Mouse (Mus musculus) intestine, postnatal 0 days (tissue): ENCODE measurements at regions not wholly inside any gene's neighbourhood (a gene's known extent, or its start where the extent isn't known, plus 50 kb on each side); places are given as distances from the start of the nearest gene placed in this dataset.

Experiments
- ATAC-seq: fragments of 200-750 bp; cut with Nextera tagmentation; 2 replicates; pipeline ENCODE4 v1.8.0; 2017; ENCODE audit warnings: mild to moderate bottlenecking, moderate TSS enrichment, moderate library complexity
- H3K27ac ChIP-seq: fragments of 300-500 bp; sonication (generic); 2 replicates; pipeline ENCODE4 v1.5.1; 2014; ENCODE audit warnings: mild to moderate bottlenecking, low read depth, low read length, moderate library complexity
- H3K27me3 ChIP-seq: fragments of 300-500 bp; sonication (generic); replicated peaks from 2 replicates; pipeline ENCODE4 v1.6.1; 2014; ENCODE audit warnings: low read length, mixed read lengths; ENCODE audit not compliant: control insufficient read depth, insufficient read depth
- H3K36me3 ChIP-seq: fragments of 300-500 bp; sonication (generic); 2 replicates; pipeline ENCODE4 v1.6.1; 2014; ENCODE audit warnings: mild to moderate bottlenecking, moderate library complexity; ENCODE audit not compliant: control insufficient read depth, insufficient read depth
- H3K4me1 ChIP-seq: fragments of 300-500 bp; sonication (generic); replicated peaks from 2 replicates; pipeline ENCODE4 v1.6.1; 2014; ENCODE audit warnings: antibody characterized with exemption, low read length, mixed read lengths; ENCODE audit not compliant: control insufficient read depth, insufficient read depth
- H3K4me2 ChIP-seq: fragments of 300-500 bp; sonication (generic); replicated peaks from 2 replicates; pipeline ENCODE4 v1.6.1; 2014; ENCODE audit warnings: low read depth, mild to moderate bottlenecking, moderate library complexity
- H3K4me3 ChIP-seq: fragments of 300-500 bp; sonication (generic); 2 replicates; pipeline ENCODE4 v1.5.1; 2014; ENCODE audit warnings: low read depth, low read length
- H3K9ac ChIP-seq: fragments of 300-500 bp; sonication (generic); 2 replicates; pipeline ENCODE4 v1.6.1; 2014; ENCODE audit warnings: mild to moderate bottlenecking, low read depth, low read length
- H3K9me3 ChIP-seq: fragments of 300-500 bp; sonication (generic); 2 replicates; pipeline ENCODE4 v1.6.1; 2016; ENCODE audit warnings: mixed run types; ENCODE audit not compliant: control insufficient read depth
- CTCF ChIP-seq: sonication (generic); IDR thresholded peaks from 2 replicates; pipeline ENCODE4 v1.5.1; 2016; ENCODE audit warnings: low read depth, mild to moderate bottlenecking, control low read depth, antibody characterized with exemption, moderate library complexity
- WGBS: fragments of 180-500 bp; shearing (Covaris S2); extraction: QIAGEN DNeasy Blood & Tissue Kit; methylation state at CpG from one replicate; pipeline ENCODE4 v1.1.7; 2014; 5-methylcytosine and 5-hydroxymethylcytosine counted together

- 69% methylated on average over 11 of the region's 11 CpGs for WGBS
- H3K9me3 ChIP-seq = no peaks in the 10 kb centered on the region
- no peak overlapping the region for H3K27ac ChIP-seq
- no peak for TF ChIP-seq CTCF
- no peaks in the 10 kb centered on the region for H3K27me3 ChIP-seq
- H3K9ac ChIP-seq = no peak overlapping the region
- no peaks in the 10 kb centered on the region for H3K4me1 ChIP-seq
- ATAC-seq = no peak
- no peaks in the 10 kb centered on the region for H3K36me3 ChIP-seq
- no peak overlapping the region for H3K4me3 ChIP-seq
- H3K4me2 ChIP-seq = no peak overlapping the region
These were observed 2695.8 kb upstream of the 5930422O12Rik start for GRCm38 (mm10) chr8:30732585-30733253.

DNA sequence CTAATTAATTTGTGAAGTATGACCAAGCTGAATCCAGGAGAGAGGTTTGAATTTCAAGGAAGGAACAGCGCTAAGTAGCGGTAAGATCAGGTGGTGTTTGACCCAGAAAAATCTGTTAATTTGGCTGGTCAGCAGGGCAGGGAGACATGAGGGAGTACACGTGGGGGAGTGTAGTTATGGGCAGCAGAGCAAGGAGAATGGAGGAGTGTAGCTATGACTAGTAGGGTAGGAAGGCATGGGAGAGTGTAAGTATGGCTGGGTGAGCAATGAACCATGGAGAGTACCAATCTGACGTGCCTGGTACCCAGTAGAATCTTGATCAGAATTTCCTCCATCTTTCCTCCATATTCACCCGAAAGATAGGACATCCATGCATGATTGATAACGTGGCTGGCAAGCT is 2695.1 kb upstream of the 5930422O12Rik start:
- Histone ChIP-seq H3K4me1 (no peaks in the 10 kb centered on the region), H3K27me3 (no peaks in the 10 kb centered on the region), H3K9ac (no peak overlapping the region), H3K27ac (no peak overlapping the region), H3K9me3 (no peaks in the 10 kb centered on the region), H3K4me3 (no peak overlapping the region), H3K36me3 (no peaks in the 10 kb centered on the region), H3K4me2 (no peak overlapping the region)
- ATAC-seq = no peak
- TF ChIP-seq CTCF = no peak
- 82% methylated on average over 6 of the region's 6 CpGs for WGBS

DNA sequence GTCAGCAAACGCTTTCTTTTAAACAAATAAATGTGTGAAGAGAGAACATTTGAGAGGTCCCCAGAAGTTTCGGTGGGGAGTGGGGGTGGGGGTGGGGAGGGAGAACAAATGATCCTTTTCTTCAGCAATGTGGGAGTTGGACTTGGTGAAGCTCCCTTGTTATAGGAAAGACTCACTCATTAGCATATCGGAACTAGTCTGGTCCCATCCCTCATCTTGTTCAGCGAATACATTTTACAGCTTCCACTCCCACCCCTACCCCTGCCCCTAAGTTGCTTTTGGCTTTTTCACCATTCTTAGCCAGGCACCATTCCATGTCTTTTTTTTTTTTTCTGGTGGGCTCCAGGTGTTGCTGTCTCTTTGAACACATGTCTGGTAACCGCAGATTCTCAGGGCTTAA is 2693.2 kb upstream of the 5930422O12Rik start:
- no peak overlapping the region for H3K9ac ChIP-seq
- no peaks in the 10 kb centered on the region for H3K9me3 ChIP-seq
- 57% methylated on average over 5 of the region's 5 CpGs for WGBS
- H3K4me1 ChIP-seq = no peaks in the 10 kb centered on the region
- ATAC-seq = no peak
- no peak overlapping the region for H3K4me3 ChIP-seq
- no peaks in the 10 kb centered on the region for H3K27me3 ChIP-seq
- H3K4me2 ChIP-seq = no peak overlapping the region
- no peak for TF ChIP-seq CTCF
- H3K36me3 ChIP-seq = no peaks in the 10 kb centered on the region
- no peak overlapping the region for H3K27ac ChIP-seq

DNA sequence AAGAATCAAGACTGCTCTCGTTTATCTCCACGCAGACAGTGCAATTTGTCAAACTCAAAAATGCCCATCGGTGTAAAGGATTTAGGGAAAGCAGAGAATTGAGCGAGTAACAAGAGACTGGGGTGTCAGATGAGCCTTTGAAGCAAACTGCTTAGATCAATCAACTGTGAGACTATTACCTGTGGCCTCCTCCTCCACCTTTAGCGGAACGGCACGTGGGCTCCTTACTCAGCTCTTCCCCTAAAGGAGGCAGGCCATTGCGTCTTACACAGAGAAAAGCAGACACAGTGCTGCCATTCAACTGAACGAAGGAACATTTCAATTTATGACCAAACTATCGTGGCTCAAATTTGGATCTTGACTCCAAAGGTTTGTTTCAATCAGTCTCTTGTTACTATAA is 2692.8 kb upstream of the 5930422O12Rik start:
- H3K4me2 ChIP-seq = no peak overlapping the region
- ATAC-seq = no peak
- 67% methylated on average over 10 of the region's 10 CpGs for WGBS

DNA sequence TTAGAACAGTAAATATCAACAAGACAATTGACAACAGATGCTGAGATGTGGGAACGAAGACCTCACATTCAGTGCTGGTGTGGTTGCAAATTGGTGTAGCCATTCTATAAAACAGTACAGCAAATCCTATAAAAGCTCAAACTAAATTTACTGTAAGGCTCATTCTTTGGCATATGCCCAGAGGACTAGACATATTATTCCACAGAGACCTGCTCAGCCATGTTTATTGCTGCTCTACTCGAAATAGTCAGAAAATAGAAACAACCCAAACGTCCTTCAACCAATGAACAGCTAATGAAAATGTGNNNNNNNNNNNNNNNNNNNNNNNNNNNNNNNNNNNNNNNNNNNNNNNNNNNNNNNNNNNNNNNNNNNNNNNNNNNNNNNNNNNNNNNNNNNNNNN is 2681.6 kb upstream of the 5930422O12Rik start:
- no peaks in the 10 kb centered on the region for H3K36me3 ChIP-seq
- H3K9ac ChIP-seq = no peak overlapping the region
- ATAC-seq = no peak
- no peak overlapping the region for H3K27ac ChIP-seq
- no peaks in the 10 kb centered on the region for H3K4me1 ChIP-seq
- no peak overlapping the region for H3K4me3 ChIP-seq
- no peak for TF ChIP-seq CTCF
- no peak overlapping the region for H3K4me2 ChIP-seq
- no peaks in the 10 kb centered on the region for H3K27me3 ChIP-seq
- no peaks in the 10 kb centered on the region for H3K9me3 ChIP-seq
- 76% methylated on average over 3 of the region's 3 CpGs for WGBS

More for the DNA sequence above, 2692.8 kb upstream of the 5930422O12Rik start:
- Histone ChIP-seq H3K9me3 (no peaks in the 10 kb centered on the region), H3K27ac (no peak overlapping the region), H3K36me3 (no peaks in the 10 kb centered on the region), H3K4me1 (no peaks in the 10 kb centered on the region), H3K9ac (no peak overlapping the region), H3K4me3 (no peak overlapping the region), H3K27me3 (no peaks in the 10 kb centered on the region)
- no peak for TF ChIP-seq CTCF
